Mouse (Mus musculus): ENCODE results near the gene 2610301B20Rik. TPM values are rescaled to one million over a fixed set of nuclear protein-coding genes. Genes with fewer than 3 reads are reported as not detected.
"Not testable (repeated sequence)": the region's sequence is repeated elsewhere in the genome, so short reads cannot be mapped to it uniquely, and the experiment has no call there.

Gene 2610301B20Rik
- polyA plus RNA-seq, 1 experiment from 2014 or later: 19.7 TPM

GRCm38 (mm10) chr4:10905234-10905801 is 31.0 kb downstream of the 2610301B20Rik start:
- no peak for DNase-seq (ENCODE audit: low spot score)

GRCm38 (mm10) chr4:10911417-10911816 is 37.1 kb downstream of the 2610301B20Rik start:
- DNase-seq (ENCODE audit: low spot score): not testable (repeated sequence)

GRCm38 (mm10) chr4:10911909-10912478 is 37.7 kb downstream of the 2610301B20Rik start:
- no peak for DNase-seq (ENCODE audit: low spot score)

GRCm38 (mm10) chr4:10912611-10913301 is 38.5 kb downstream of the 2610301B20Rik start:
- DNase-seq (ENCODE audit: low spot score): peak; percentile 93

- no peak for DNase-seq (ENCODE audit: low spot score)
These were observed 39.1 kb downstream of the 2610301B20Rik start for GRCm38 (mm10) chr4:10913409-10913808.

- DNase-seq (ENCODE audit: low spot score): peak; percentile 64
These were observed 40.5 kb downstream of the 2610301B20Rik start for GRCm38 (mm10) chr4:10914766-10915165.

GRCm38 (mm10) chr4:10915271-10915670 is 41.0 kb downstream of the 2610301B20Rik start:
- DNase-seq (ENCODE audit: low spot score): no peak

GRCm38 (mm10) chr4:10918402-10918801 is 44.1 kb downstream of the 2610301B20Rik start:
- peak; percentile 34 for DNase-seq (ENCODE audit: low spot score)

GRCm38 (mm10) chr4:10919097-10919496 is 44.8 kb downstream of the 2610301B20Rik start:
- DNase-seq (ENCODE audit: low spot score): peak; percentile 66

GRCm38 (mm10) chr4:10919530-10919929 is 45.2 kb downstream of the 2610301B20Rik start:
- DNase-seq (ENCODE audit: low spot score): no peak

GRCm38 (mm10) chr4:10919987-10920386 is 45.7 kb downstream of the 2610301B20Rik start:
- no peak for DNase-seq (ENCODE audit: low spot score)

GRCm38 (mm10) chr4:10920622-10921021 is 46.3 kb downstream of the 2610301B20Rik start:
- no peak for DNase-seq (ENCODE audit: low spot score)

- DNase-seq (ENCODE audit: low spot score): no peak
These were observed 48.9 kb downstream of the 2610301B20Rik start for GRCm38 (mm10) chr4:10923180-10923579.

GRCm38 (mm10) chr4:10924140-10924539 is 49.8 kb downstream of the 2610301B20Rik start:
- no peak for DNase-seq (ENCODE audit: low spot score)

GRCm38 (mm10) chr4:10924541-10924940 is 50.2 kb downstream of the 2610301B20Rik start:
- peak; percentile 17 for DNase-seq (ENCODE audit: low spot score)

GRCm38 (mm10) chr4:10926416-10926815 is 52.1 kb downstream of the 2610301B20Rik start:
- no peak for DNase-seq (ENCODE audit: low spot score)

- DNase-seq (ENCODE audit: low spot score): peak; percentile 12
These were observed 53.9 kb downstream of the 2610301B20Rik start for GRCm38 (mm10) chr4:10928158-10928557.

GRCm38 (mm10) chr4:10929726-10930125 is 55.4 kb downstream of the 2610301B20Rik start:
- DNase-seq (ENCODE audit: low spot score): no peak

GRCm38 (mm10) chr4:10931040-10931439 is 56.7 kb downstream of the 2610301B20Rik start:
- DNase-seq (ENCODE audit: low spot score): no peak

- DNase-seq (ENCODE audit: low spot score): peak; percentile 39
These were observed 57.9 kb downstream of the 2610301B20Rik start for GRCm38 (mm10) chr4:10932091-10932745.

GRCm38 (mm10) chr4:10932782-10933181 is 58.5 kb downstream of the 2610301B20Rik start:
- DNase-seq (ENCODE audit: low spot score): peak; percentile 19

GRCm38 (mm10) chr4:10936766-10937165 is 62.5 kb downstream of the 2610301B20Rik start:
- no peak for DNase-seq (ENCODE audit: low spot score)

All from thymus, postnatal 0 days (tissue).